Mouse (Mus musculus): ENCODE results near the gene Odaph. TPM values are rescaled to one million over a fixed set of nuclear protein-coding genes. Genes with fewer than 3 reads are reported as not detected.

Odaph gene
- total RNA-seq, 2 experiments from 2014 or later: not detected

DNA sequence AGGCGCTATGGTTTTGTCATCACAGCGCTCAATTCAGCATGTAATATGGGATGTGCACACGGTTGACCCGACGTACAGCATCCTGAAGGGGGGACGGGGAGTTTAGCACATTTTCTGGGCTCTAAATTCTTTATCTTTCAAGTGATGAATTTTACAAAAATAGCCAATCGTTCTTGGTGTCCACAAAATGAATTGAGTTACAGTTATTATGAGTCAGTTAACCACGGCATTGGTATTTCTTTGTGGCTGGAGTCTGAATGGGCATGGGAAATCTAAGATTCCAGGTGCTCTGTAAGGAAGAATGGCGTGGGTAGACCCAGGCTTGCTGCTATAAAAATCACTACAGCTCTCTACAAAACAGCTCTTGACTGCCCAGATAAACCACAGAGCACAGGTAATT lies 2.0 kb downstream of the Odaph start:
- no peak for DNase-seq (ENCODE audit: low spot score in 2 of 2)

DNA sequence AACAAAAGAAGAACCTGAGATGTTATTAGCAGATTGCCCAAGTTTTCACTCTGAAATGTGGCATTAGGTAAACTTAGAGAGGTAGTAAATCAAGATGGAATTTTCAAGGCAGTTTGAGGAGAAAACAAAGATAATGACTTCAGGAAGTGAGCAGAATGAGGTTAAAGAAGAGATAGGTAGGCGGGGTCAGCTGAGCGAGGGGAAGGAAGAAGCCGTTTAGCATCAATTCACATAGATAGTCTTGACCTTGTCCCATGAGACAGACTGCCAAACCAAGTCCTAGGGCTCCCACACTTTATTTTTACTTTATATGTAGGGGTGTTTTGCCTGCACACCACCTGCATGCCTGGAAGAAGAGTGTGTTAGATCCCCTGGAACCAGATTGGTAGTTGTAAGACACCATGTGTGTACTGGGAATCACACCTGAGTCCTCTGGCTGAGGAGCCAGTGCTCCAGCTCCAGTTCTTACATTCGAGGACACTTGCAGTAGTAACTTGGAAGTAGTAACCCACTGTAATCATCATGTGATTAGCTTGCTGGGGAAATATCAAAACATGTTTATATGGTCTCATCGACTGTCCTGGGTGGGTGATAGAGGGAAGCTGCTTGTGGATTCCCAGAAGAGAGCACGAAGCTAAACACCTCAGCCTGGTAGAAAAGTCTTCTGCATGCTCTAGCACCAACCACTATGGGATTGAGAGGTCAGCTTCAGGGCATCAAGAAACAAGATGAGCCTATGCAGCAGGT lies 4.1 kb downstream of the Odaph start:
- no peak for DNase-seq (ENCODE audit: low spot score in 2 of 2)

DNA sequence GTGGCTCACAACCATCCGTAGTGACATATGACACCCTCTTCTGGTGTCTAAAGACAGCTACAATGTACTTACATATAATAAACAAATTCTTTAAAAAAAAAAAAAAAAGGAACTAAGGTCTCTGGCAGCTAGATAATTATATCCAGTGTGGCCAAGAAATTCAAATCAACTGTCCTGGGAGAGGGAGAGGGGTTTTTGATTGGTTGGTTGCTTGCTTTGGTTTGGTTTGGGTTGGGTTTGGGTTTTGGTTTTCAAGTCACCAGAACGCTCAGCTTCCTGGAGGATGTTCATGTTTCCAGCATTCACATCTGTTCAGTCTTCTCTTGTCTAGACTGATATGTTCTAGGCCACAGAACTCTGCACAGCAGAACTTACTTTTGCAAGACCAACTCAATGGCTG lies 5.8 kb downstream of the Odaph start:
- DNase-seq (ENCODE audit: low spot score in 2 of 2): no peak

DNA sequence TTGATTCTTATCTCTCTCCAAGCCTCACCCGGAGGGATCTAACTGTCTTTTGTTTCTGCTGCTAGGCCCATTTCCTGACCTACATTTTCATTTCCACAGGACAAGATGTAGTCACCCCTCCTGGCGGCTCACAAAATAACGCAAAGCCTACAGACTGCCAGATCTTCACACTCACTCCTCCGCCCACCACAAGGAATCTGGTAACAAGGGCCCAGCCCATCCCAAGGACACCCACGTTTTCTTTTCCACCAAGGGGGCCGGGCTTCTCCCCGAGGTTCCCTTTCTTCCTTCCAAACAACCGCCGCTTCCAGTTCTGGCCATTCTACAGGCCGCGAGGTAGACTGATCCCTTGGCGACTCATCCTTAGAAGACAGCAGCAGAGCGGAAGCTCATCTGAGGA lies 7.3 kb downstream of the Odaph start:
- no peak for DNase-seq (ENCODE audit: low spot score in 2 of 2)

DNA sequence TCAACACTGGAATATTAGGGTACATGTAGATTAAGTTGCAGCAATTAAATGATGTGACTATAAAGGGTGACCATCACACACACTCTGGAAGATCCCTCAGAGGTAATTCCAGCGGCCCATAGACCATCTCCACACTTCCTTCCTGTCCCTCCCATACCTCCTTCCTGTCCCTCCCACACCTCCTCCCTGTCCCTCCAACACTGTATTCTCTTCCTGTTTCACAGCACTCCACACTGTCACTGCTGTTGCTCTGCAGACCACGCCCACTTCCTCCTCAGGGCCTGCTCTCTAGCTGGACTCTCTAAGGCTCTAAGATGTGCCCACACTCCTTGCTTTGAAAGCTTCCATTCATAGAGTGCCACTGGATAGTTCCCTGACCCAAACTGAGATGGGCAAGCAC lies 13.5 kb downstream of the Odaph start:
- no peak for DNase-seq (ENCODE audit: low spot score in 2 of 2)

DNA sequence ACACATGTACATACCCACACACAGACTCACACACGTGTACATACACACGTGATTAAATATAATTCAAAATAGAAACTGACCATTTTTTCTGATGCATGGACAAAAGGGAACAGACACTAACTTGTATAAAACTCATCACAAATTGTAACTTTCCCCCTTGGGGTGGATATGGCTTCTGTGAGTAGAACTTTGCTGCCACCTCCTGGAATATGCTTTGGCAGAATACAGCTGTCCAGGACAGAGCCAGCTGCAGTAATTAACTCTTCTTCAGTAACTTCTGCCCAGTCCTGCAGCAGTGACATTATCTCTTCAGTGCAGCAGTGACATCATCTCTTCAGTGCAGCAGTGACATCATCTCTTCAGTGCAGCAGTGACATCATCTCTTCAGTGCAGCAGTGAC lies 15.7 kb downstream of the Odaph start:
- no peak for DNase-seq (ENCODE audit: low spot score in 2 of 2)

DNA sequence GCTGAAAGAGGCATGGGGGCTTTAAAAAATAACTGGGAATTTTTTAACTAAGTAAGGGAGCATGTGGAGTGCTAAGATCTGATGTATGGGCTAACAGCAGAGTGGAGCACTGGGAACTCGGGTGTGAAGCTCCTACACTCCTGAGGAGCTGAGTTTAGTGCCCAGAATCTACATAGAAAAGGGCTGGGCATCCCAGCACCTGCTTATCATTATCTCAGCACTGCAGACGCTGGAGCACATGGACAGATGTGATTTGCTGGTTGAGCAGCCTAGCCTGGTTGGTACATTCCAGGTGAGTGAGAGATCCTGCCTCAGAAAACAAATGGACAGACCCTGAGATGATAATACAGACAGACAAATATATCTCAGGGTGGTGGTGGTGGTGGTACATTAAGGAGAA lies 22.6 kb downstream of the Odaph start:
- no peak for DNase-seq (ENCODE audit: low spot score in 2 of 2)

DNA sequence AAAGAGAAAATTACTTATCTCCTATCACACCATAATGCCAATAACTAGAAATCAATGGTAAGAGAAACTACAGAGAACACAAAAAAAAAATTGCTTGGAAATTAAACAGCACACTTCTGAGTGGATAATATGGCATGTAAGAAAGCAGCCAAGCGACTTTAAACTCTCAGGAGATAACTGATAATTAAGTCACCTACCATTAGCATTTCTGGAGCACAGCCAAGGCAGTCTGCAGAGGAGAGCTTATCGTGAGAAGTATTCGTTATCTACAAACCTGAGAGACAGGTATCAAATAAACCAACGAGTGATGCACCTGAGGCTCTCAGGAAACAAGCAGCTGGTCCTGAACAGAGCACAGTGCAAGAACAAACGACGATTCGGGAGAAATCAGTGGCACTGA lies 24.5 kb downstream of the Odaph start:
- DNase-seq (ENCODE audit: low spot score in 2 of 2): no peak

DNA sequence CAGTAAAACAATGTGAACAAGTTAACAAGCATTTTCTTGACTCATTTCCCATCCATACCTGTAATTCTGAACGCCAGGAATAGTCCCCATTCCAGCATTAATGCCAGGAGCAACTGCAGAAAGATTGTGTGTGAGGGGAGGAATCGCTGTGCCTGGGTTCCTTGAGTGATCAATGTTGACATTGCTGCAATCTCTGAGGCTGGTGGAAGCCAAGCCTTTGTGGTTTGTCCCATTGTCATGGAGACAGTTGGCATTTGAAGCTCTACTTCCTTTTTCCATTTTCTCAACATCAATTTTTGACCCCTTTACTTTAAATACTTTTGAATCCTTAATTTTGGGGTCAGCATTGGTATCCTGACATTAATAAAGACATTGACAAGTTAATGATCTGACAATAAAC lies 32.7 kb downstream of the Odaph start:
- DNase-seq (ENCODE audit: low spot score in 2 of 2): no peak

DNA sequence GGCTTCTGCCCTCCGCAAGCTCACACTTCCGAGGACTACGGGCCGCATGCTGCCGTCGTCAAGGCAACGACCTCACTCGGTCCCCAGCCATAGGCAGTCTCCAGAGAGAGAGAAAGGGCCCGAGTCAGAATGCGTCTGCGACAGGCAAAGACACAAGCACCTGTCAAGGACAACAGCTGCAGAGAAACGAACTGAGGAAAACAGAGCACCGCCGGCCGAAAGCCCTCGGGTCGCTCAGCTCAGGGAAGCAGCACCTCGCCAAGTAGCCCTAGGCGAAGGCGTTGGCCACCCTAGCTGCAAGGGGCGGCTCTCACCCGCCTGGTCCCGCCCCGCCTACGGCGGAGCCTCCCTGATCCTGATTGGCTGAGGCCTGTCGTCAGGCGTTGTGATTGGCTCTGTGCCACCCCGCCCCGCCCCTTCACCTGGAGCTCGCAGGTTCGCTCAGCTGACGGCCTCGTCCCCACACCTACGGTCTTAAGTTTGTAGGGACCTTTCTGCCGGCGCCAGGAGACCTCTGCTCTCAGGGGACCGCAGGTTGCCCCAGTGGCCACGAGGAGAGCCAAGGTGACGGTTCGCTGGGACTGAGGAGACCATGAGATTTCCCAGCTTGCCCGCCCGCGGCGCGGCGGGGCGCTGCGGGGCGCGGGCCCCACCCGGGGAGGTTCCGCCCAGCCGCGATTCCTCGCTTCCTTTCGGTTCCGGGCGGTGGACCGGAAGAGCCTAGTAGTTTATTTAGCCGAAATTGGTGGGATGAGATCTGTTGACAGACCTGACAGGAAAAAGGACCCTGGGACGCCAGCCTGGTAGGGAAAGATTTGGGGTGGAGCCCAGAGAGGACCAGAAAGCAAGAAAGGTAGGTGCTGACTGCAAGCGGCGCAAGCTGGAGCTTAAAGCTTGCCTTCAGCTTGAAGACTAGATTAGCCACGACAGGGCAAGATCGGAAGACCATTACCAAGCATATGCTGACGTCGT lies 55.4 kb downstream of the Odaph start:
- DNase-seq (ENCODE audit: low spot score in 2 of 2): peak; percentile 79 to 83

DNA sequence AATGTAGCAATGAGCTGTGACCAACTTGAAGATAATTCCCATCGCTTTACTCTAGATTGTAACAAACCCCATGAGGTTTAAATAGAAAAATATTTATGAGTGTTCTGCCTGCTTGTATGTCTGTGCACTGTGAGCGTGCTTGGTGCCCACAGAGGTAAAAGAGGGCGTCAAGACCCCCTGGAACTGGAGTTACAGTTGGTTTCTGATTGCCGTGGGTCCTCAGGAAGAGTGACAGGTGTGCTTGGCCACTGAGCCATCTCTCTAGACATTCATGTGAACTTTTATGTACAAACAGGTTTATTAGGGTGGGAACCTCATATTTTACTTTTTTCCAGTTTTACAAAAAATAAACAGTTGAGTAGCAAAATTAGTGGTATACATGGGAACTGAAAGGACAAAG lies 56.5 kb downstream of the Odaph start, which contains the start of gene Cdkl2:
Gene Cdkl2, minus strand, starts transcription at position 101 of the 400 bp plus-strand sequence.
- DNase-seq (ENCODE audit: low spot score in 2 of 2): no peak

Other genes with a start within 250 kb of the Odaph start
- 10 to 100 TPM; 78.8 to 79.2 TPM for gene Rchy1, start 24.4 kb upstream of the Odaph start, total RNA-seq (2021)
- 1 to 10 TPM; 5.6 to 7.5 TPM for gene Cdkl2, start 56.4 kb downstream of the Odaph start, total RNA-seq (2021)
- gene G3bp2, start 96.2 kb downstream of the Odaph start, total RNA-seq (2021): 100 to 1,000 TPM; 108 to 116 TPM
- gene Uso1, start 150.5 kb downstream of the Odaph start, total RNA-seq (2021): 10 to 100 TPM; 68.8 to 71.5 TPM
- 1 to 10 TPM in 1 of 2 experiments, under 1 TPM in 1; 0.87 to 2.0 TPM for gene U90926, start 227.9 kb downstream of the Odaph start, total RNA-seq (2021)

Measured in adrenal gland, postnatal 4 days (tissue).